Mouse (Mus musculus): ENCODE measurements around the gene Tmem138.

DNA sequence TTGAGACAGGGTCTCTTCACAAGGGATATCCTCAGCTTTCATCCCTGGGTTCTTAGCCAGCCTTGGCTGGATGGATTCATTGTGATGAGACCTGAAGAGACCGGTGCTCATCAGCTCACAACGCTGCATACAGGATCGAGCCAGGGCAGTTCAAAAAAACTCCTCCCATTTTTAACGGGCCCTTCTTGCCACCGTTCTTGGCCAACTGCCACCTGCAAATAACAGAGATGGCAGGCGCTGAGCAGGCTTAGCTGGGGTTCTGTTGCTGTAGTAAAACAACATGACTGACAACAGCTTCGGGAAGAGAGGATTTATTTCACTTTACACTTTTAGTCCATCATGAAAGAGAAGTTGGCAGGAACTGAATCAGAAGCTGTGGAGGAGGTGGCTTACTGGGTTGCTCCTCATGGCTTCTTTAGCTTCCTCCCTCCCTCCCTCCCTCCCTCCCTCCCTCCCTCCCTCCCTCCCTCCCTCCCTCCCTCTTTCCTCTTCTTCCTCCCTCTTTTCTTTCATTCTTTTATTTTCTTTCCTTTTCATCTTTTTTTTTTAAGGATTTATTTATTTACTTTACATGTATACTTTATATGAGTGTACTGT lies 6.5 kb upstream of the Tmem138 start:
- no peak for TF ChIP-seq CTCF (IDR thresholded peaks at IDR 0.05)
- TF ChIP-seq EP300 (IDR thresholded peaks at IDR 0.05), result no peak
